Mouse (Mus musculus) small intestine, adult 2 months (tissue): ENCODE measurements at regions not wholly inside any gene's neighbourhood (a gene's known extent, or its start where the extent isn't known, plus 50 kb on each side); places are given as distances from the start of the nearest gene placed in this dataset.

Source experiments
- CTCF ChIP-seq: fragments of 200-500 bp; IDR thresholded peaks from 2 replicates; pipeline ENCODE4 v1.5.1; 2012; ENCODE audit warnings: low read depth, mild to moderate bottlenecking, control low read depth, inconsistent platforms, low read length, moderate library complexity, mixed read lengths; ENCODE audit not compliant: insufficient replicate concordance, insufficient read length; ENCODE audit errors: extremely low read depth
- POLR2A ChIP-seq: fragments of 200-500 bp; IDR thresholded peaks from 2 replicates; pipeline ENCODE4 v1.6.1; 2012; ENCODE audit warnings: low read depth, mild to moderate bottlenecking, control low read depth, inconsistent platforms, low read length, moderate library complexity

GRCm38 (mm10) chr12:110220516-110220915 is 58.4 kb upstream of the Dio3 start:
- TF ChIP-seq CTCF (no peak), POLR2A (no peak)
